Mouse (Mus musculus) stomach, embryonic 14.5 days (tissue): ENCODE measurements around the gene Washc1. TPM values are rescaled to one million over a fixed set of nuclear protein-coding genes. Genes with fewer than 3 reads are reported as not detected.

Experiments used
- ATAC-seq: fragments of 200-750 bp; cut with Nextera tagmentation; 2 replicates; pipeline ENCODE4 v1.8.0; 2017; ENCODE audit warnings: low read depth, moderate TSS enrichment; ENCODE audit not compliant: insufficient number of reproducible peaks, insufficient read depth, low FRiP score
- H3K27ac ChIP-seq: fragments of 300-500 bp; sonication (generic); 2 replicates; pipeline ENCODE4 v1.5.1; 2014; ENCODE audit warnings: mild to moderate bottlenecking, low read length, moderate library complexity, mixed read lengths
- H3K27me3 ChIP-seq: fragments of 300-500 bp; sonication (generic); 2 replicates; pipeline ENCODE4 v1.6.1; 2014; ENCODE audit warnings: low read length, control low read depth, mixed read lengths; ENCODE audit not compliant: control insufficient read depth, insufficient read depth
- H3K36me3 ChIP-seq: fragments of 300-500 bp; sonication (generic); 2 replicates; pipeline ENCODE4 v1.6.1; 2014; ENCODE audit warnings: mild to moderate bottlenecking, control low read depth, low read length, moderate library complexity, mixed read lengths; ENCODE audit not compliant: control insufficient read depth, insufficient read depth
- H3K4me1 ChIP-seq: fragments of 300-500 bp; sonication (generic); 2 replicates; pipeline ENCODE4 v1.6.1; 2014; ENCODE audit warnings: low read length, control low read depth, mixed read lengths; ENCODE audit not compliant: control insufficient read depth, insufficient read depth
- H3K4me2 ChIP-seq: fragments of 300-500 bp; sonication (generic); replicated peaks from 2 replicates; pipeline ENCODE4 v1.6.1; 2014; ENCODE audit warnings: low read depth, low read length, control low read depth
- H3K4me3 ChIP-seq: fragments of 300-500 bp; sonication (generic); 2 replicates; pipeline ENCODE4 v1.5.1; 2014; ENCODE audit warnings: low read depth, low read length, control low read depth
- H3K9ac ChIP-seq: fragments of 300-500 bp; sonication (generic); replicated peaks from 2 replicates; pipeline ENCODE4 v1.6.1; 2014; ENCODE audit warnings: low read depth, mild to moderate bottlenecking, control low read depth, low read length, moderate library complexity, mixed read lengths
- H3K9me3 ChIP-seq: fragments of 300-500 bp; sonication (generic); 2 replicates; pipeline ENCODE4 v1.6.1; 2016; ENCODE audit warnings: low read depth, low read length, control low read depth; ENCODE audit not compliant: control insufficient read depth
- WGBS: fragments of 180-500 bp; shearing (Covaris S2); extraction: QIAGEN DNeasy Blood & Tissue Kit; methylation state at CpG from one replicate; pipeline ENCODE4 v1.1.7; 2014; 5-methylcytosine and 5-hydroxymethylcytosine counted together
- polyA plus RNA-seq: library from polyadenylated mRNA; unstranded; fragments of >200 nt; fragmentation: Nextera tagmentation; extraction: Ambion mirVana; gene quantifications from 2 replicates; pipeline ENCODE4 v1.2.1, GENCODE M21; 2014

The Washc1 gene
- polyA plus RNA-seq, 1 experiment from 2014 or later = 38.0 TPM

GRCm38 (mm10) chr17:66084486-66084885 is 26.9 kb upstream of the Washc1 start:
- Histone ChIP-seq H3K36me3 (peaks cover 40% of the 10 kb centered on the region), H3K4me3 (no peak overlapping the region), H3K27me3 (no peaks in the 10 kb centered on the region), H3K4me2 (no peak overlapping the region), H3K4me1 (no peaks in the 10 kb centered on the region), H3K9ac (no peak overlapping the region), H3K9me3 (no peaks in the 10 kb centered on the region), H3K27ac (no peak overlapping the region)
- WGBS = 86% methylated on average over 1 of the region's 1 CpGs
- no peak for ATAC-seq

- Histone ChIP-seq H3K4me2 (no peak overlapping the region), H3K4me1 (no peaks in the 10 kb centered on the region), H3K27ac (no peak overlapping the region), H3K9ac (no peak overlapping the region), H3K27me3 (no peaks in the 10 kb centered on the region), H3K4me3 (no peak overlapping the region), H3K9me3 (no peaks in the 10 kb centered on the region), H3K36me3 (peaks cover 36% of the 10 kb centered on the region)
- ATAC-seq = no peak
- 85% methylated on average over 1 of the region's 1 CpGs for WGBS
These were observed 26.3 kb upstream of the Washc1 start for GRCm38 (mm10) chr17:66085038-66085437.

GRCm38 (mm10) chr17:66090251-66090650 is 21.1 kb upstream of the Washc1 start:
- H3K9ac ChIP-seq = no peak overlapping the region
- H3K27ac ChIP-seq = no peak overlapping the region
- no peak overlapping the region for H3K4me2 ChIP-seq
- H3K36me3 ChIP-seq = peaks cover 24% of the 10 kb centered on the region
- no peaks in the 10 kb centered on the region for H3K9me3 ChIP-seq
- ATAC-seq = no peak
- no peaks in the 10 kb centered on the region for H3K27me3 ChIP-seq
- no peak overlapping the region for H3K4me3 ChIP-seq
- 0 out of 2 replicates have a peak, but pooled peaks cover 8% of the 10 kb centered on the region for H3K4me1 ChIP-seq

DNA sequence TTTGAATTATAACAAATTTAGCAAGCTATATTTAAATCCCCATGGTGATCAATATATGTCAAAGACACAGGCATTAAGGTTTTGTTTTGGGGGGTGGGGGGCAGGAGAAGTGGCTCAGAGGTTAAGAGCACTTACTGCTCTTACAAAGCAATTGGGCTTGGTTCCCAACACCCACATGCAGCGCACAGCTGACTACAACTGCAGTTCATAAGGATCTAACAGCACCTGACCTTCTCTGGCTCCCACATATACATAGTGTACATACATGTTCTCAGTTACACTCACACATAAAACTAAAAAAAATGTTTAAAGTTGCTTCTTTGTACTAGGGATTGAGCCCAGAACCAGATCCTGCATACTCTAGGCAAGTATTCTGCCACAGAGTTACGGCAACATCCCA is 20.0 kb upstream of the Washc1 start:
- Histone ChIP-seq H3K4me3 (no peak overlapping the region), H3K9ac (no peak overlapping the region), H3K9me3 (no peaks in the 10 kb centered on the region), H3K27ac (no peak overlapping the region), H3K4me1 (0 out of 2 replicates have a peak, but pooled peaks cover 8% of the 10 kb centered on the region), H3K4me2 (no peak overlapping the region), H3K27me3 (no peaks in the 10 kb centered on the region), H3K36me3 (peaks cover 17% of the 10 kb centered on the region)
- WGBS = 72% methylated on average over 2 of the region's 2 CpGs
- ATAC-seq = no peak

DNA sequence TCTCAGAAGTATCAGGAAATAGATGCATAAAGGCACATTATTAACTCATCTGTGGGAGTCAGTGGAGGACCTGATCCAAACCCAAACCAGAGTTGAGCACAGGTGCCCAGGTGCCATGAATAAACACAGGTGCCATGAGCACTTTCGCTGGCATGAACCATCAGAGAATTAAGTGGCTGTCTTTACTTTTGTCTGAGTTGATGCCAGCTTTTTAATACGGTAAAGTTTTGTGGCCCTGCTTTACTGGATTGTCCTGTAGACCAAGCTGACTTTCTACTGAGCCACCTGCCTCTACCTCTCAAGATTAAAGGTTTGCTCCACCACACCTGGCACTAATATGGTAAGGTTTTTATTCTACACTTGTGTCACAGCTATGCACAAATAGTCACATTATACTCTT is 19.3 kb upstream of the Washc1 start:
- H3K36me3 ChIP-seq = peaks cover 16% of the 10 kb centered on the region
- 0 out of 2 replicates have a peak, but pooled peaks cover 8% of the 10 kb centered on the region for H3K4me1 ChIP-seq
- no peak overlapping the region for H3K4me3 ChIP-seq
- H3K4me2 ChIP-seq = no peak overlapping the region
- no peaks in the 10 kb centered on the region for H3K9me3 ChIP-seq
- no peak overlapping the region for H3K9ac ChIP-seq
- ATAC-seq = no peak
- H3K27ac ChIP-seq = no peak overlapping the region
- H3K27me3 ChIP-seq = no peaks in the 10 kb centered on the region
- 88% methylated on average over 2 of the region's 2 CpGs for WGBS

DNA sequence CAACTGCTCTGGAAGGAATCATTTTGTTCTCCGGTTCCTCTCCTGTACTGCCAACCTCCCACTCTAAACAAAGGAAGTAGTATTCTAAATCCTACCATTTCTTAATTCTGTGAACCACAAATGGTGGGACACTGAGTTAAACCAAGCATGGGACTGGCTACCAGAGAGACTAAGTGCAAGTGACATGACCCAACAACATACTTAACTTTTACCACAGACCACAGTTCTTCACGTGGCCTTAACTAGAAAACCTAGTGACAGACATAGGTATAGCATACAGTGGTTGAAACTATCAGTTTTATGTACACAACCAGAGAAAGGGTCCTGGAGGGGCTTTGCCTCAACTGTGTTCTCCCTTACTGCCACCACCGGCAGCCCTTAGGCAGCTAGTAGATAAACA is 18.7 kb upstream of the Washc1 start:
- ATAC-seq = no peak
- Histone ChIP-seq H3K36me3 (peaks cover 13% of the 10 kb centered on the region), H3K4me3 (no peak overlapping the region), H3K27ac (no peak overlapping the region), H3K27me3 (no peaks in the 10 kb centered on the region), H3K9ac (no peak overlapping the region), H3K9me3 (no peaks in the 10 kb centered on the region), H3K4me2 (no peak overlapping the region), H3K4me1 (0 out of 2 replicates have a peak, but pooled peaks cover 8% of the 10 kb centered on the region)
- 70% methylated on average over 3 of the region's 3 CpGs for WGBS

- H3K9me3 ChIP-seq = no peaks in the 10 kb centered on the region
- peaks cover 10% of the 10 kb centered on the region for H3K4me1 ChIP-seq
- peak overlapping the region; percentile 93 for H3K9ac ChIP-seq
- no peaks in the 10 kb centered on the region for H3K36me3 ChIP-seq
- H3K27me3 ChIP-seq = no peaks in the 10 kb centered on the region
- ATAC-seq = no peak; the same call in 1 of the 2 replicates
- H3K27ac ChIP-seq = peak overlapping the region; percentile 90
- under 1% methylated on average over 41 of the region's 41 CpGs for WGBS
- peak overlapping the region; percentile 81 for H3K4me3 ChIP-seq
- H3K4me2 ChIP-seq = peak overlapping the region; percentile 95
These were observed 10.6 kb upstream of the Washc1 start for GRCm38 (mm10) chr17:66100566-66101379.

- Histone ChIP-seq H3K9ac (peak within 1 kb of the TSS; percentile 93), H3K9me3 (no peaks in the 10 kb centered on the region), H3K27ac (peak within 1 kb of the TSS; percentile 90), H3K36me3 (no peaks in the 10 kb centered on the region), H3K4me2 (peak within 1 kb of the TSS; percentile 95), H3K4me3 (peak within 1 kb of the TSS; percentile 81), H3K27me3 (no peaks in the 10 kb centered on the region), H3K4me1 (peaks cover 10% of the 10 kb centered on the region)
- under 1% methylated on average over 63 of the region's 67 CpGs for WGBS
- ATAC-seq = peak; percentile 100
These were observed 9.7 kb upstream of the Washc1 start, which contains the start of gene Ndufv2 for GRCm38 (mm10) chr17:66101380-66102330. Ndufv2 (minus strand) TSS chr17:66101559.
